Mouse (Mus musculus): Measurements from ENCODE around the gene Prl8a6. TPM values are rescaled to one million over a fixed set of nuclear protein-coding genes. Genes with fewer than 3 reads are reported as not detected.

Prl8a6 gene
- not detected for total RNA-seq (2021)
- long read RNA-seq, result 0 reads

- no peak for DNase-seq (ENCODE audit: low spot score in 2 of 2)
Measured at GRCm38 (mm10) chr13:27438588-27438987, at the start of gene Prl8a6. TSS of gene Prl8a6 (minus strand) at chr13:27438688.

GRCm38 (mm10) chr13:27433159-27433558, 5.3 kb downstream of the Prl8a6 start:
- no peak for DNase-seq (ENCODE audit: low spot score in 2 of 2)

GRCm38 (mm10) chr13:27413640-27414039, 24.8 kb downstream of the Prl8a6 start:
- DNase-seq (ENCODE audit: low spot score in 2 of 2), result no peak

- DNase-seq (ENCODE audit: low spot score in 2 of 2), result peak in 1 of 2 experiments; percentile 5
Measured at GRCm38 (mm10) chr13:27399061-27399724, 39.3 kb downstream of the Prl8a6 start.

- DNase-seq (ENCODE audit: low spot score in 2 of 2), result no peak
Measured at GRCm38 (mm10) chr13:27390746-27391145, 47.7 kb downstream of the Prl8a6 start, which contains the start of gene Prl2b1. TSS of gene Prl2b1 (minus strand) at chr13:27390846.

Other genes starting within 250 kb of the Prl8a6 start
- gene Prl3c1, start 242.0 kb downstream of the Prl8a6 start, total RNA-seq (2021), result not detected
- not detected for gene Prl3b1, start 196.8 kb downstream of the Prl8a6 start, total RNA-seq (2021)
- gene Prl3a1, start 179.3 kb downstream of the Prl8a6 start, total RNA-seq (2021), result not detected
- gene Prl6a1, start 126.1 kb downstream of the Prl8a6 start, total RNA-seq (2021), result not detected
- gene Prl8a2, start 93.0 kb downstream of the Prl8a6 start, total RNA-seq (2021), result not detected
- gene Prl2b1, start 47.8 kb downstream of the Prl8a6 start, total RNA-seq (2021), result not detected
- gene Prl8a8, start 74.5 kb upstream of the Prl8a6 start, total RNA-seq (2021), result not detected
- gene Prl8a9, start 125.9 kb upstream of the Prl8a6 start, total RNA-seq (2021), result not detected
- gene Prl8a1, start 143.5 kb upstream of the Prl8a6 start, total RNA-seq (2021), result not detected
- gene Prl7b1, start 171.9 kb upstream of the Prl8a6 start, total RNA-seq (2021), result not detected
- not detected for gene Prl7a1, start 203.8 kb upstream of the Prl8a6 start, total RNA-seq (2021)
- gene Prl7a2, start 229.3 kb upstream of the Prl8a6 start, total RNA-seq (2021), result not detected

Data from layer of hippocampus, postnatal 10 days (tissue).